Mouse (Mus musculus) right cerebral cortex, adult 18-20 months (tissue): ENCODE results near the gene Mycbpap.

Experiments
- DNase-seq: peaks from one replicate; pipeline ENCODE4 v3.0.0; 2022; ENCODE audit warnings: mixed read lengths

Mycbpap gene

GRCm38 (mm10) chr11:94528879-94529278 is 7.3 kb upstream of the Mycbpap start:
- DNase-seq = no peak

GRCm38 (mm10) chr11:94526171-94526879 is 4.8 kb upstream of the Mycbpap start:
- no peak for DNase-seq

- no peak for DNase-seq
Measured at GRCm38 (mm10) chr11:94513452-94513851, 8.1 kb downstream of the Mycbpap start.

- DNase-seq = no peak
Measured at GRCm38 (mm10) chr11:94508976-94509375, 12.6 kb downstream of the Mycbpap start.

- no peak for DNase-seq
Measured at GRCm38 (mm10) chr11:94501482-94501881, 20.1 kb downstream of the Mycbpap start.

GRCm38 (mm10) chr11:94500362-94500761 is 21.2 kb downstream of the Mycbpap start:
- no peak for DNase-seq

- DNase-seq = no peak
Measured at GRCm38 (mm10) chr11:94499661-94500152, 21.8 kb downstream of the Mycbpap start, which contains the start of gene Epn3. TSS of gene Epn3 (minus strand) at chr11:94499974.

- no peak for DNase-seq
Measured at GRCm38 (mm10) chr11:94499035-94499434, 22.5 kb downstream of the Mycbpap start.

- peak; percentile 51 for DNase-seq
Measured at GRCm38 (mm10) chr11:94498093-94498996, 23.2 kb downstream of the Mycbpap start.

- DNase-seq = no peak
Measured at GRCm38 (mm10) chr11:94495415-94495814, 26.1 kb downstream of the Mycbpap start.

- DNase-seq = no peak
Measured at GRCm38 (mm10) chr11:94491749-94492099, 29.8 kb downstream of the Mycbpap start.

GRCm38 (mm10) chr11:94491035-94491748 is 30.4 kb downstream of the Mycbpap start:
- DNase-seq = no peak

GRCm38 (mm10) chr11:94489745-94490144 is 31.8 kb downstream of the Mycbpap start:
- DNase-seq = no peak

- DNase-seq = no peak
Measured at GRCm38 (mm10) chr11:94488767-94489533, 32.6 kb downstream of the Mycbpap start.

- DNase-seq = peak; percentile 84
Measured at GRCm38 (mm10) chr11:94486001-94486400, 35.5 kb downstream of the Mycbpap start, which contains the start of gene Spata20. TSS of gene Spata20 (minus strand) at chr11:94486179.

GRCm38 (mm10) chr11:94485223-94485622 is 36.3 kb downstream of the Mycbpap start:
- DNase-seq = no peak

- no peak for DNase-seq
Measured at GRCm38 (mm10) chr11:94484636-94485035, 36.9 kb downstream of the Mycbpap start.

GRCm38 (mm10) chr11:94483921-94484320 is 37.6 kb downstream of the Mycbpap start:
- no peak for DNase-seq

- DNase-seq = no peak
Measured at GRCm38 (mm10) chr11:94483436-94483835, 38.1 kb downstream of the Mycbpap start.

GRCm38 (mm10) chr11:94482738-94483137 is 38.8 kb downstream of the Mycbpap start:
- no peak for DNase-seq

- DNase-seq = no peak
Measured at GRCm38 (mm10) chr11:94481963-94482362, 39.6 kb downstream of the Mycbpap start.

- DNase-seq = no peak
Measured at GRCm38 (mm10) chr11:94480382-94480781, 41.2 kb downstream of the Mycbpap start.
